Mouse (Mus musculus) left cerebral cortex, postnatal 10 days (tissue): ENCODE data around the gene Cldn1. TPM values are rescaled to one million over a fixed set of nuclear protein-coding genes. Genes with fewer than 3 reads are reported as not detected.

Experiments
- DNase-seq, 2 experiments: peaks; one replicate each; pipeline ENCODE4 v3.0.0; 2021 to 2022; ENCODE audit warnings: low spot score in 2 of 2, mixed read lengths in 1 of 2; ENCODE audit errors: extremely low spot score in 1 of 2
- intact Hi-C: fragments of 180-260 bp; cut with DNase I; formaldehyde crosslinking; loops from one replicate; pipeline ENCODE4 v1.15.1; 2025
- total RNA-seq, 2 experiments: library from RNA; stranded (reverse); gene quantifications; 2 replicates each; pipeline ENCODE4 v1.2.3; 2021

Cldn1 gene
- 1 to 10 TPM; 2.9 to 3.5 TPM for total RNA-seq

DNA sequence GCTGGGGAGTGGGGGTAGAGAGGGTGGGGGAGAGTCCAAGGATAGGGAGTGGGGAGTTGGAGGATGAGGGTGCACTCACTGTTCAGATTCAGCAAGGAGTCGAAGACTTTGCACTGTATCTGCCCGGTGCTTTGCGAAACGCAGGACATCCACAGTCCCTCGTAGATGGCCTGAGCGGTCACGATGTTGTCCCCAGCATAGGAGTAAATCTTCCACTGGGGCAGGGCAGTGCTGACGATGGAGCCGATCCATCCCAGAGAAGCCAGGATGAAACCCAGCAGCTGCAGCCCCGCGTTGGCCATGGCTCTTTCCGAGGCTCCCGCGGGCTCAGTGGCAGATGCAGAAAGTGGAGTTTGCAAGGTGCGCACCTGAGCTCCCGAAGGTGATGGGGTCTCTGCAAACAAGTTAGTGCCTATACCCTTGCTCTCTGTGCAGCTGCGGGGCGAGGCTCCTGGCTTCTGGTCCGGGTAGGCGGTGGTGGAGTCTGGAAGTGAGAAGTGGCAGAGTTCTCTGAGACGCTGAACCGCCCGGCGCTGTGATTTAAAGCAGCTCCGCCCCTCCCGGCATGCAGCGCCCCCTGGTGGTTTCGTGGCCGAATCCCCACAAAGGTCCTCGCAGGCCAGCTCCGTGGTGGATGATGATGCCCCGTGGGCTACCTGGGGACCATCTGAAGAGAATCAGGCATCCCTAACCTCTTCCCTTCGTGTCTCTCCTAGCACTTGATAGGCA is at the start of gene Cldn1:
Gene Cldn1 (minus strand): TSS at position 517 of the 729 bp plus-strand sequence.
- intact Hi-C loops, result loop anchor here (1.0 to 10.0 kb wide), 2 partner anchors 137 to 407 kb away; no protein-coding TSS in a partner anchor

DNA sequence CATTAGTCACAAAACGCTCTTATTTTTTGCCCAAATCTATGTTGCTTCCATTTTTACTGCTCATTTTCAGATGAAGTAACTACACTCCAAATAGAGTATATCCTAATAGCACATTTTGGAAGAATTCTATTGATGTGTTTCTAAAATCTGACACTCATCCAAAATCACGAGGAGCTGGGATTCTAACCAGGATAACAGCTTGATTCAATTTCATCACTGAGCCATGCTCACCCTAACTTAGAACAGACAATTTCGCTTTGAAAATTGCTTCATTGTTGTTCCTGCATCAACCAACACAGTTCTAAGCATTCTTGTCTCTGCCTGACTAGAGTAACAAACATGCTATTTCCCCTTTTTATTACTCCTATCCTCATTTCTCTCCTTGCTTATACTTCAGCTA is 47.0 kb upstream of the Cldn1 start:
- peak in 1 of 2 experiments; percentile 4 for DNase-seq
- intact Hi-C loops, result no loop called here

More for the DNA sequence above, at the start of gene Cldn1:
- peak; percentile 62 to 88 for DNase-seq

DNA sequence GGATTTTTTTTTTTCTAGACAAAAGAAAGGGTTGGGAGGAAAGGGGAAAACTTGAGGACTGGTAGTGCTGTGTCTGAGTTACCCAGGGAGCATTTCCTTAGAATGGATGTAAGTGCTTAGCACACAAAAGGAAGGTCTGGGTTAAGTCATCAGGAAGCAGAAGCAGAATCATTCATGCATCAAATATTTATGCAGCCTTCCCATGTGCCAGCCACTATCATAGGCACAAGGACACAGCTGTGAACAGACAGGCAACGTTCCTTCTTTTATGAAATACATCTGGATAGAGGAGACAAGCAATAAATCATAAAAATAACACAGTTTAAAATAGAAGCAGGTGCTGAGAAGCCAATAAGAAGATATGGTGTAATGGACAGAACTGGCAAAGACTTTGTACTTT is 32.4 kb upstream of the Cldn1 start:
- DNase-seq, result no peak
- intact Hi-C loops, result no loop called here

DNA sequence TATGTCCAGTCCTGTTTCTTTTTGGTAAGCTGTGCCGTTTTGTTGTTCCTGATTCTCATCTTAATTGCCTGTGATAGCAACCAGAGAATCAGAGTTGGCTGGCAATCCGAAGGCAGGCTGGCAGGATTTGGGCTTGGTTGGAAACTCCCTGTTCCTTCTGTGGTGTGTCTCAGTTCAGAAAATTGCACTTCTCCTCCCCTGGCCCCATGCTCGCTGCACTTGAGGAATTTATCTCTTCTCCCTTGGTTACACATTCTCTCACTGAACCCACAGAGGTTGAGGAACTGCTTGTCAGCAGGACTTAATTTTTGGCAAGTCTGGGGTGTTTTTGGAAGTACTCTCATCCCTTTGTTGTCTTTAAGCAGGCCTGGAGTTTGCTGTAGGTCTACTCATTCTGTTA is 29.3 kb upstream of the Cldn1 start:
- DNase-seq, result peak in 1 of 2 experiments; percentile 2
- intact Hi-C loops, result no loop called here

DNA sequence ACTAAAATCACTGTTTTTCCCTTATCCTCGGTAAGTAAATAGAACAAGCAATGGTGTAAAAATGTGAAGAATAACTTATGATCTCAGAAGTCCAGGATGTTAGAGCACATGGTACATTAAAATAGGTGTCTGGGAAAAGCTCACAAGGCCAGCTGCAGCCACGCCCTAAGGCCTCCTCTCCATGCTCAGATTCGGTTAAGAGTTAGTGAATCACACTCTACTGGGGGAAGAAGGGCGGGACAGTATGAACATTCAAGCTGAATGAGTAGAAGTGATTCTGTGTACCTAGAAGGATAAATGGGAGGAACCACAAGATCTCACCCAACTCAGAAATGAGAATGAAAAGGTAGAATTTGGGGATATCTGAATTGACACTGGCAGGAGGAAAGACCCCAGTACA is 28.9 kb upstream of the Cldn1 start:
- intact Hi-C loops, result no loop called here
- no peak for DNase-seq

DNA sequence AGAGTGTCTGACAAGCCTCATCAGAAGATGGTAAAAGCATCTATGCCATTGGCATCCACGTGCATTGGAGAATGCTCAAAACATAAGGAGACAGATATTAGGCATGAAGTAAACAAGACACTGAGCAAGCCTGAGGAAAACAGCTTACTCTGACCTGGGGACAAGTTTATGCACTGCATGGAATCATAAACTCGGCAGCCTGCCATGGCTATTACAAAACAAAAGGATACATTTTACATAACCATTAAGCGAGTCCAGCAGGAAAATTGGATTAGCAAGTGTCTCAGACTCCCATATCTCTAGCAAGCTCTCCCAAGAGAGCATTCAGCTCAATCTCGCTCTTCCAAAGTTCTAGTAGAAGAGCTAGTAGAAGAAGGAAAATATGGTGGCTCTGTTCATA is 19.3 kb upstream of the Cldn1 start:
- no peak for DNase-seq
- intact Hi-C loops, result no loop called here

DNA sequence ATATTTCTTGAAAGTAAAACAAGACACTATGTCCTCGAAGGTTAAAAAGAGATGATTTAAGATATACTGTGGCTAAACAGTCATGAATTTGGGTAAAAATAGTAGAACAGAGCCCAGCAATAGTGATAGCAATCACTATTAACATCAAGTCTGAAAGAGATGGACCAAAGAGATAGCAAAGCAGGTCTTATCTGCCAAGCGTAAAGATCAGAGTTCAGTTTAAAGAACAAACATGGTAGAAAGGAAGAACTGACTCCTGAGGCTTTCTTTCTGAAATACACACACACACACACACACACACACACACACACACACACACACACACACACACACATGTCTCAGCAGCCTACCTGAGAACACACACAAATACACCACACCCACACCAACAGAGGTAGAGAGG is 14.5 kb upstream of the Cldn1 start:
- intact Hi-C loops, result no loop called here

DNA sequence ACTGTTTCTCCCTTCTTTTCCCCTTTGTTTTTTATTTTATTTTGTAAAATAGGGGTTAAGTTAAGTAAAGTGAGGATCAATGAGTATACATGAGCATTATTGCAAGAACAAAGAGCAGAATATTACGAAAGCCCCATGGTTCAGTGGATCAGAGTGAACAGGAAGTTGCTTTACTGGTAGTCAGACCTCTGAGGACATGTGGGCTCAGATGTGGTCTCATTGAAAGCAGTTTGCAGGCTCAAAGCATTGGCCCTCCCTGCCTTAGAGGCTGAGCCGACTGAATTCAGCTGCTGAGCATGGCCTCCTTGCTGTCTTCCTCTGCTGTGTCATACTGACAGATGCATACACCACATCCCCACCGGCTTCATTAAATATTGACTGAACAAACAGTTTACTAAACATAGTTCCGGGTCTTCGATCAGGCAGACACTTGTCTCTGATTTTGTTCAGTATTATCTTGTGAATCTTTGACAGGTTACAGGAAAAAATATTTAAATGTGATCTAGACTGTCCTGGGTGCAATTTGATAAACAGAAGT is 12.5 kb upstream of the Cldn1 start:
- intact Hi-C loops, result no loop called here

More for the DNA sequence above, 14.5 kb upstream of the Cldn1 start:
- no peak for DNase-seq

DNA sequence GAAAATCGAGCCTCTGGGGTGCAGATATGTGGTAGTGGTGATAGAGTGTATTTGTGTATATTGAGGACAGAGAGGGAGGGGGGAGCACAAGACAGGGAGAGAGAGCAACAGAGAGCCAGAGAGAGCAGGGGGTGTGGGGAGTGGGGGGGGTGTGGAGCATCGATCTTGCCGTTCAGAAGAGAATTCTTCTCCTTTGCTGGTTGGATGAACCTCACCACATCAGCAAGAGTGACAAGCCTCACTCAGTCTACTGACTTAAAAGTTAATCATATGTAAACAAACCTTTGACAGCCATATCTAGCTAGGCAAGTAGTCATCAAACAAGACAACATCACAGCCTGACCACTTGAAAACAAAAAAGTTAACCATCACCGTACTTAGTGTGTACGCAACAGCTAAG is 5.5 kb upstream of the Cldn1 start:
- intact Hi-C loops, result loop anchor here (10.0 kb wide), 1 partner anchor 412 kb away; no protein-coding TSS in a partner anchor
- DNase-seq, result no peak

More for the DNA sequence above, 12.5 kb upstream of the Cldn1 start:
- no peak for DNase-seq

DNA sequence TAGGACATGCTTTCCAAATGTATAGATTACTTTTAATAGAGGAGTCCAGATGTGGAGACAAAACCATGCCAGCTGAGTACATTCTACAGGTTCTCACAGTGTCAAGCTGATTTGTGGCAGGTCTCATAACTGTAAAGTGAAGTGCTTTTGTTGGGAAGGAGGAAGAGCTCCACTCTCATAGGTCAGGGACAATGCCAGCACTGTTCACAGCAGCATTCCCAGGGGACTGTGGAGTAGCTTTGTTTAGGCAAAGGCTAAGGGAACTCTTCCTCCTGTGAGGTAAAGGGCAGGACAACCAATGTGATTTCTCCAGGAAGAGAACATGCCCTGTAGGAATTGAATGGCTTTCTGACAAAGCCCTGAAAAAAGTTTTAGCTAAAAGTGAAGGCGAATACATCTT is 1.5 kb downstream of the Cldn1 start:
- intact Hi-C loops, result loop anchor here (10.0 kb wide), 1 partner anchor 405 kb away; no protein-coding TSS in a partner anchor
- DNase-seq, result no peak

DNA sequence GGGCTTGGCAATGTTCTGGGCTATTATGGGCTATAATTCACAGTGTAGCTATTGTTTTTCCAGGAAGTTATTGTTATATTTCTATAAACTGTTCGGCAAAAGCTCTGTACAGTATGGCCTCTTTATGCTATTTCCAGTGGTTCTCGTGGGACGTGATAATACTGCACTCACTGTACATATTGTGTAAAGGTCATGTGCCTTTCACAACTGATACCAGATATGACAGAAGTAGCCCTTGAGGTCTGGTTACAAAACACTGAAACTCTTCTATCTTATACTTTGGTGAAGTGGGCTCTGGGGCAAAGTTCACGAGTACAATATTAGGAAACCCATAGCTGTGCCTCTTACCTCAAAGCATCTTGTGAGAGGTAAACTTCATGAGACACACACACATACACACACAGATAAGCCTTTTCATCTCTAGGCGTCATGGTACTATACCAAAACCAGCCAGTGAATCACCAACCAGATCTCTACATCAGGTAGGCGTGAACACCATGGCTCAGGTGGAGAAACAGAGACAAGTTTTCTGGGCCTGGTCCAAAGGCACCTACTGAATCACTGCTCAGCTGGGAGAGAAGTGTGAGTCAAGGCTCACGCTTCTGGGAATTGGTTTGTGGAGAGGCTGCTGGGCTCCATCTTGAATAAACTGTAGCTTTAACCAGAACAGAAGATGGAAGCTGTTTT is 2.5 kb downstream of the Cldn1 start:
- DNase-seq, result no peak

DNA sequence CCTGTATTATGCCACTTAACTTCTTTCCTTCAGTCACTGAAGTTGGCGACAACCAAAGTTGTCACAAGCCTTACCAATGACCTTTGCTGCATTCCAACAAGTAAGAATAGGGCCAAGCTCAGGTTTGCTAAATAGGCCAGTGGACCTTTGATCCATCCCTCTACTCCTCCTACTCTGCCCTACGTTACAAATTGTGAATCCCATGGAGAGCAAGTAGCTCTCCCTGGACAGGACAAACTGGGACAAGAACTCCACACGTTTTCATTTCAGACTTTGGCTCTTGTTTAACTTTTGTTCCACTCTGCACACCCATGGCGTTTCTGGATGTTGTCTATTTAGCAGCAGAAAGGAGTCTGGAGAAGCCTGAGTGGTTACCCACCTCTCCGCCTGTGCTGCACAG is 3.5 kb downstream of the Cldn1 start:
- DNase-seq, result no peak
- intact Hi-C loops, result no loop called here

More for the DNA sequence above, 2.5 kb downstream of the Cldn1 start:
- intact Hi-C loops, result no loop called here

DNA sequence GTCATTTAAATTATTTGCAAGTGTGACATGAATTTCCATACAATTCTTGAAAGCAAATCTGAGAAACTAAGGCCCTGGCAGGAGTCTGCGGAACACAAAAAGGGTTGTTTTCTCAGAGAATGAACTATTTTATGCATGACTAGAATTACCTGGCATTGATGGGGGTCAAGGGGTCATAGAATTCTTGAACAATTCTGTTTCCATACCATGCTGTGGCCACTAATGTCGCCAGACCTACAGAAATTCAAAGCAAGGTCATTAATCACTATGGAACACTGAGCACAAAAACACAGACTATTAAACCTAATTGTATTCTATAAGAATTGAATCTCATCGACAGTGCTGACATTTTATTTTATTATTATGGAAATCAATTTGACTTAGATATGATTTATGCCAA is 10.9 kb downstream of the Cldn1 start:
- intact Hi-C loops, result no loop called here
- DNase-seq, result no peak

DNA sequence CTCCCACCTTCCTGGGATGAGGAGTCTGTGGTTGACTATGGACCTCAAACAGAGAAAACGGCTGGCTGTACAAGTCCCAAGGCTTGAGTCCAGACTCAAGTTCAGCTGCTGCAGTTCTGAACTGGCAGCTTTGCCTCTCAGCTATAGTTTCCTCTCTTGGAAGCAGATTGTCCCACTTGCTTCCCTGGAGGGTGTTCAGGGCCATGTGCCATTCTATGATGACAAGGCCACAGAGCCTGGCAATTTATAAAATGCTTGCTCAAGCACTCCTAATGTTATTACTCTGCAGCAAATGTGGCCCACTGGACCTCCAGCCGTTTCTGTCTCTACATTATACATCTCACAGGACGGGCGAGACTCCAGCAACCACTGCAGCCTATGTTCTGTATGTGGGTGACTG is 12.0 kb downstream of the Cldn1 start:
- intact Hi-C loops, result no loop called here
- no peak for DNase-seq

DNA sequence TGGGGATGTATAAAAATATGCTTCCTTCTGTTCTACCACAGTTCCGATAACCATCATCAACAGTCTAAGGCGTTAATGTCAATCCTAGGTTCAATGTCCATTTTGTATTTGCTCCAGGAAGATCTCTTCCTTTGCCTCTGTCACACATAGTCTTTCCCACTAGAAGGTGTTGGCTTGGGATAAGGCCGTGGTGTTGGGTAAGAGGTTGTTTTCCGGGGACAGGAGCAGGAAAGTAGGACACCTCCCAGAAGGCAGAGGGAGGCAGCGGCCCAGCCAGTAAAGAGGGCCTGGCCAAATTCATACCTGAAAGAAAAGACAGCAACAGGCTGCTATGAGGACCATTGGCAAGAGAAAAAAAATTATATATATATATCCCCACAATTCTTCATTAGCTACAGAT is 12.7 kb downstream of the Cldn1 start:
- intact Hi-C loops, result no loop called here
- no peak for DNase-seq

DNA sequence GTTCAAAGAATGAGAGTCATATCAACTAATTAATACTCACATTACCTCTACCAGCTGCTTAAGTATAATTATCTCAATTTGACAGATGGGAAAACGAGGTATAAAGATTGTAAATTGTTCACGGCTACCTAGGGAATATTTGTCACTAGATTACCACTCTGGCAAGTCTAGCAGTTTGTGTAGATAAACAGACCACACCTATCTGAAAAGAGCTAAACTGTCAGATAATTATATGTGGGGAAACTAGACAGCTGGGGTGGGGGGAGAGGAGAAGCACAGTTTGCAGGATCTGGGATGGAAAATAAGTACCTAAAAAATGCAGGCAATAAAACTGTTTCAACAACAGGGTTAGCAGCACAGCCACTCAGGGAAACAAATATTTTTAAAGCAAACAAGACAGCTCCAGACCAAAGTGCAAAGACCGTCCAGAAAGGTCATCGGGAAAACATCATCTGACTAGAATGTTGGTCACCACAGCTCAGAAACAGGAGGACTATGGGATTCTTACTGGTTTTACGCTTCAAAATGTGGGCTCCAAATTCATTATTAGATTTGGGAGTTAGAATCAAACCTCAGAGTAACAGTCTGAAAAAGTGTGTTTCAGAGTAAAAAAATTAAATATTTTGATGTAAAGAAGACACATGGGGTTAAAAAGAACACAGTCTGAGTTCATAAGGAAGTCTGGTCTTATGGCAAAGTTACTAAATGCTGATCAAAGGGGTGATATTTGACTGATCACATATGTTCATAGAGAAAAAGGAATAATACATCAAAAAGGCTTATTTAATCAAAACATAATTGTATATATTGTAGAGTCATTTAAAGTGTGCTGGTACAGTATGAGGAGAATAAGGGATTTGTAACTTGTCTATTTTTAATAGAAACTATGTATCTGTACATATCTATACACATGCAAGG is 13.5 kb downstream of the Cldn1 start:
- intact Hi-C loops, result no loop called here
- no peak for DNase-seq

DNA sequence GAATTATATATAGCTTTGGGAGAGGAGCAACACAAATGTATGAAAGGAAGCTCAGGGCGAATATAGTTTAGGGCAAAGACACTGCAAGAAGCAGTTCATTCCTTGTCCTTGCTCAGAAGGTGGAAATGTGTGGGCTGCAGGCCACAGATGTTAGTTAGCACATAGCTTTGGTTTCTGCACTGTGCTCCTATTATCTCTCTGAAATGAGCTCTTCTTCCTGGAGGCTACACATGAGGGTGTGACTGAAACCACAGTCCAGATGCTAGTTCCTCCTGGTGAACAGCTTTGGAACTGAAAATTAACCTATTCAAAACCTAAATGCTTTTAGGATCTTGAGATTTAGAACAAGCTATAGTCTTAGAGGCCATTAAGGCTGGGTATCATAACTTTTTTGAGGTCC is 16.1 kb downstream of the Cldn1 start:
- intact Hi-C loops, result no loop called here
- DNase-seq, result no peak

DNA sequence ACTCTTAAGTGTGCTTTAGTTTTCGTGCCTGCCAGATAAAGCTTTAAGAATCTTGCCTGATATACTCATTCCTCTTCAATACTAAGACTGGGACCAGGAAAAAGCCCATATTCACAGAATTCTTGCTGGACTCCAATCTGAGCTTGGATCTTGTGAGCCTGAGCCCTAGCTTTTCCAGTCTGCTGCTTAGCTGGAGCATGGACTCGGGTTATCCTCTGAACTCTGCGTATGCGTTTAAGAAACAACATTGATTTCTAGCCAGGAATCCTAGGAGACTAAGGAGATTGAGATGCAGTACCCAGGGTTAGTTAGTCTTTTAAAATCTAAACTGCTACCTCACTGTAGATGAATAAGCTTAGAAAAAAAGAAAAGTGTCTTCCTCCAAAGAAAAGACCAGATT is 20.9 kb downstream of the Cldn1 start:
- no peak for DNase-seq
- intact Hi-C loops, result no loop called here

DNA sequence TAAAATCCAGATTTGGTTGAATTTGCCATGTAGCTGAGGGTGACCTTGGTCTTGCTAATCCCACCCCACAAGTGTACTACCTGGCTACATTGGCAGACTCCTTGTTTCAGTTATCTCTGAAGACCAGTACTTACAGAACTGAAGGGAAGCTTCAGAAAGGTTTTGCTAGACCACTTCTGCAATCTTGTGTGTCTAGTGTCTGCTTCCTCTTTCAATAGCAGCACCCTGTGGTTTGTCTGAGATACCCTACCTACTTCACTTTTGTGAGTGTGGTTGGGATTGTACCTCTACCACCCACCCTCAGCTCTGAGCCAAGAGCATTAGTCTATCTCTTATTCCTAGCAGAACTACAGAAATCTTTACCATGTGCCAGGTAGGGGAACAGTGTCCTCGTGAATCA is 22.8 kb downstream of the Cldn1 start:
- no peak for DNase-seq
- intact Hi-C loops, result no loop called here
